Mouse (Mus musculus): ENCODE data around the gene Tuba1c. TPM values are rescaled to one million over a fixed set of nuclear protein-coding genes. Genes with fewer than 3 reads are reported as not detected.

Gene Tuba1c
- total RNA-seq, 4 experiments from 2014 or later: 32.2 to 40.4 (median 33.3) TPM

DNA sequence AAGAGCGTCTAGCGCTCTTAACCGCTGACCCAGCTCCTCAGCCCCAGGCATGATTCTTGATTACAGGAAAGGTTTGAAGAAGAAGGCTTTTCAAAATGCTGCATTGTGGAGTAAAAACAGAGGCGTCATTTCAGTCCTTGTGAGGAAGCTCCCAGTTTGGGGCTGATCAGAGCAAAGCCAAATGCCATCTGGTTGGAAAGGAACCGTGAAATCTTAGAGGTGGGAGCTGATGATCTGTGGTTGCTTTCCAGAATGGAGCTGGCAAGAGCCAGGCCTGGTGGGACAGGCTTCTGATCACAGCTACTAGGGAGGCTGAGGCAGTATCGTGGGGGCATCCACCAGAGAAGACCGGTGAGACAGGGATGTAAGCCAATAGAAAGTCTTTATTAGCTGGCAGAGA is 32.9 kb upstream of the Tuba1c start:
- DNase-seq (ENCODE audit: low spot score): no peak

- DNase-seq (ENCODE audit: low spot score): peak; percentile 45
Measured at GRCm38 (mm10) chr15:98997938-98998774, 31.5 kb upstream of the Tuba1c start.

GRCm38 (mm10) chr15:98998775-98999157 is 30.9 kb upstream of the Tuba1c start:
- no peak for DNase-seq (ENCODE audit: low spot score)

DNA sequence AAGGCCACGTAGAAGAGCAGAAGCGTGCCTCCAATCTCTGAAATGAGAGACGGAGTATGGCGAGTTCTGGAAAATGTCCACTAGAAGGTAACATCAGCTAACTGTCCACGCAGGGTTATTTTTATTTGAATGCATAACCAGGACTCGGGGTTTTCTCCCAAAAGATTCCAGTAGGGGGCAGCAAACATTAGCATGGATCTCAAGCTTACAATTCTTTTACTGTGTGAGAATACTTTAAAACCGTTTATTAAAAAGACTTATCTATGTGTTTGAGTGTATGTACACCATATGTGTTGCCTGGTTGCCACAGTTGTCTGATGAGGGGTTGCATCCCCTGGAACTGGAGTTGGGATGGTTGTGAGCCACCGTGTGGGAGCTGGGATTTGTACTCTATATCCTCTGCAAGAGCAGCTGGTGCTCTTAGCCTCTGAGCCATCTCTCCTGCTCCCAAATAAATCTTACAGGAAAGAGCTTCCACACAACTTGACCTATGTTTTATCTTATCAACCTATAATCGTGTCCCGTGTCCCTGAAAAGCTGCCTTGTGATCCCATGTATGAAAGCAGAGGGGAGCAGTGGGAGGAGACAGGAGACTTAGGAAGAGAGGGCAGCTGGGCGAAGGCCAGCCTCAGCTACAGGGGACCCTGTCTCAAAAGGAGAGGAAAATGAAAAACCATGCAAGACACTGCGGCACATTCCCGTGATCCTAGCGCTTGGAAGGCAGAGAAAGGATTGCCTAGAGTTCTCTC is 29.0 kb upstream of the Tuba1c start:
- DNase-seq (ENCODE audit: low spot score): peak; percentile 78

- no peak for DNase-seq (ENCODE audit: low spot score)
Measured at GRCm38 (mm10) chr15:99001451-99001931, 28.2 kb upstream of the Tuba1c start.

GRCm38 (mm10) chr15:99003600-99003999 is 26.1 kb upstream of the Tuba1c start:
- no peak for DNase-seq (ENCODE audit: low spot score)

GRCm38 (mm10) chr15:99008801-99009241 is 20.9 kb upstream of the Tuba1c start:
- DNase-seq (ENCODE audit: low spot score): no peak

DNA sequence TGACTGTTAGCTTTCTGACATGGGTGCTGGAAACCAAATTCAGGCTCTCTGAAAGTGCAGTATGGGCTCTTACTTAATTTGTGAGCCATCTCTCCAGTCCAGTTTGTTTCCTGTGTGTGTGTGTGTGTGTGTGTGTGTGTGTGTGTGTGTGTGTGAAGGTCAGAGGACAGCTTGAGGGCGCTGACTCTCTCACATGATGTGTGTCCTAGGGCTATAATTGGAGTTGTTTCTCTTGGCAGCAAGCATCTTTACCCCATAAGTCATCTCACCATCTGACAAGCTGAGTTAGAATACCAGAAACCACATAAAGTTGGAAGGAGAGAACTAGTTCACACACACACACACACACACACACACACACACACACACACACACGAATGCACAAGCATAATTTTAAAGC is 18.8 kb upstream of the Tuba1c start:
- DNase-seq (ENCODE audit: low spot score): no peak

DNA sequence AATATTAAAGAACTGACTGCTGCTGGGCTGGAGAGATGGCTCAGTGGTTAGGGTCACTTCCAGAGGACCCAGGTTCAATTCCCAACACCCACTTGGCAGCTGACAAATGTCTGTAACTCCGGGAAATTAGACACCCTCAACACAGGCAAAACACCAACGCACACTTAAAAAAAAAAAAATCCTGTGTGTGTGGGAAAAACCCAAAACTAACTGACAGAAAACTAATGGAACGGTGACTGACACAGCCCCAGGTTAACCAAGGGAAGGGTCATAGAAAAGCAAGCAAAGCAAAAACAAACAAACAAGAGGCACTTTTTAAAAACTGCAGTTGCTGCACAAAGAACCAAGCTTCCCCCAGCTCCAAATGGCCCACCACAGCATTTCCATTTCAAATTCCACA is 17.7 kb upstream of the Tuba1c start:
- no peak for DNase-seq (ENCODE audit: low spot score)

DNA sequence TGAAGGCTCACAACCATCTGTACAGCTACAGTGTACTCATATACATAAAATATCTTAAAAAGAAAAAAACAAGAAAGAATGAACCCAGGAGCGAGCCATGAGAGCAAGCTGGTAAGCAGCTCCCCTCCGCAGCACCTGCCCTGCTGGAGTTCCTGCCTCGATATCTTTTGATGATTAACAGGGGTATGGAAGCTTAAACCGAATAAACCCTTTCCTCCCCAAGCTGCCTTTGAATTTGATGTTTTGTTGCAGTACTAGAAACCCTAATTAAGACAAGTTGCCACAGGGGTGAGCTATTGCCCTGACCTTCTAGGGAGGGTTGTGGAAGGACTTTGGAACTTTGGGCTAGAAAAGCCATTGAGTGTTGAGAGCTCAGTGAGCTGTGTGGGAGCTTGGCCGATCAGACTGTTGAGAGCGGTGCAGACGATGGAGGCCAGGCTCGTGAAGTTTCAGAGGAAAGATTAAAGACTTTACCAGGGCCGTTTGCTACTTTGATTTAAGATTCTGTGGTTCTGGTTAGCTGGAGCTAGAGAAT is 15.1 kb upstream of the Tuba1c start:
- no peak for DNase-seq (ENCODE audit: low spot score)

DNA sequence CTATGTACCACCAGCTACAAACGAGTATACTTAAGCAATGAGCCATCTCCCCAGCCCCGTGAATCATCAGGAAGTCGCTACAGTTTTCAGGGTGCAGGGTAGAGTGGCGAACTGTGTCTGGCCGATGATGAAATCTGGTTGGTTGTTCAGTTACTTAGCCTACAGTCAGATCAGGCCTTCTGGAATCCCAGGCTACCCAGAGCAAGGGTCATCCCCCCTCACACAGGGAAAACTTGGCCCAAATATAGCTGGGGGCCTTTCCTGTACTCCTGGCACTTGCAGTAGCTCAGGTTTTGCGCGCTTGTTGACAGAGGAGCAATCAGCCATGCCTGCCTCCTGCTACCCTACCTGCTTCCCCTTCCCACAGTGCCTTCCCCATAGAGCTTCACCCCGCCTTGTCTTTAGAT is 12.3 kb upstream of the Tuba1c start:
- DNase-seq (ENCODE audit: low spot score): no peak

- no peak for DNase-seq (ENCODE audit: low spot score)
Measured at GRCm38 (mm10) chr15:99017986-99018385, 11.7 kb upstream of the Tuba1c start.

DNA sequence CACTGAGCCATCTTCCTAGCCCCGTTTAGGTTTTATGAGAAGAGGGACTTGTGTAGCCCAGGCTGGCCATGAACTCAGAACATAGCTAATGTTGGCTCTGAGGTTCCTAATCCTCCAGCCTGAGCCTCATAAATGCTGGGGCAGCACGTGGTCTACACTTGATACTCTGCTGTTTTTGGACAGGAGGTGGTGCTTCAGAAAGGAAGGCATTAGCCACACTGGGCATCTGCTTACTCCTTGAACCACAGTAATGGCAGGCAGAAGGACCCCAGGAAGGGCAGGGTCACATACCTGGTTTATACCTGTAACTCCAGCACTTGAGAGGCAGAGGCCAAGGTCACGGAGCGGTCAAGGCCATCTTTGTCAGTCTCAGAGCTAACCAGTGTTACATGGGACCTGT is 11.1 kb upstream of the Tuba1c start:
- no peak for DNase-seq (ENCODE audit: low spot score)

GRCm38 (mm10) chr15:99019436-99019835 is 10.3 kb upstream of the Tuba1c start:
- DNase-seq (ENCODE audit: low spot score): no peak

- DNase-seq (ENCODE audit: low spot score): no peak
Measured at GRCm38 (mm10) chr15:99020171-99020570, 9.5 kb upstream of the Tuba1c start.

GRCm38 (mm10) chr15:99021255-99021654 is 8.4 kb upstream of the Tuba1c start:
- DNase-seq (ENCODE audit: low spot score): no peak

DNA sequence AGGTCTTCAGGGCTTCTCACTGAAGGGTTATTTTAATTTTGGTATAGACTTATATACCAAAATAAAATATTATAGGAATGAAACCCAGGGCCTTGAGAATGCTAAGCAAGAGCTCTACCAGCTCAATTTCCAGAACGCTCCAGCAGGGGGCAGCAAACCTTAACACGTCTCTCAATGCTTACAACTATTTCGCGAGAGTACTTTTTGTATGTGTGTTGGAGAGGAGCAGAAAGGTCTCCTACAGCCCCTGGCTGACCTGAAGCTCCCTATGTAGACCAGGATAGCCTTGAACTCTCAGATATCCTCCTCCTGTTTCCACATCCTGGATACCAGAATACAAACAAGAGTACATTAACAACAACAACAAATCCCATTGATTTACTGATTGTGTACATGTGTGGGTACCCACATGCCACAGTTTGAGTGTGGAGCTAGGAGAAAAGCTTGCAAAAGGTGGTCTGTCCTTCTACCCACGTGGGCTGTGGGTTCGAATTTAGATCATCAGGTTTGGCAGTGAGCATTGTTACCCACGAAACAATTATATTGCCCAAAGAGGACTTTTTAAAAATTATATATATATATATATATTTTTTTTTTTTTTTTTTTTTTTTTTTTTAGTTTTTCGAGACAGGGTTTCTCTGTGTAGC is 4.9 kb upstream of the Tuba1c start:
- DNase-seq (ENCODE audit: low spot score): peak; percentile 75

- DNase-seq (ENCODE audit: low spot score): no peak
Measured at GRCm38 (mm10) chr15:99025414-99025813, 4.3 kb upstream of the Tuba1c start.

- DNase-seq (ENCODE audit: low spot score): no peak
Measured at GRCm38 (mm10) chr15:99026259-99026658, 3.4 kb upstream of the Tuba1c start.

- DNase-seq (ENCODE audit: low spot score): no peak
Measured at GRCm38 (mm10) chr15:99027116-99027515, 2.6 kb upstream of the Tuba1c start.

DNA sequence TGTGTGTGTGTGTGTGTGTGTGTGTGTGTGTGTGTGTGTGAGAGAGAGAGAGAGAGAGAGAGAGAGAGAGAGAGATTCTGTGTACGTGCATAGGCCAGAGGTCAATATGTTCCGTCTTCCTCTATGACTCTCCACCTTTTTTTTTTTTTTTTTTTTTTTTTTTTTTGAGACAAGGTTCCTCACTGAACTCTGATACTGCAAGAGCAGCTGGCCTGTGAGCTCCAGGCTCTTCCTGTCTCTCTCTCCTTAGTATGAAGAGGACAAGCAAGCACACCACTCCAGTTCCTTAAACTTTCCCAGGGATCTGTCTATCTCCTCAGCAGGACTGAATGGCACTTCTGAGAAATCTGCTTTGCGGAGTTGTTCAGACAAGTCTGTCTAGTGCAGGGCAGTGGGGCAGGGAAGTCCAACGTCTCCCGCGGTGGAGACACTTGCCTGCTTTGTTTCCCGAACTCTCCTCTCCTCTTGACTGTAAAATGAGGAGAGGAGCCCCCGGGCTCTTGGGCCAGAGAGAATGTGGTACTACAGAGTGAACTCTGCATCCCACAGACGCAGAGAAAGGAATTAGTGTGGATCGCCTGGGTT is 725 bp upstream of the Tuba1c start:
- DNase-seq (ENCODE audit: low spot score): no peak
